Mouse (Mus musculus) thymus, postnatal 4 days (tissue): ENCODE measurements around the gene H6pd.

ENCODE experiments used
- DNase-seq: peaks from one replicate; pipeline ENCODE4 v3.0.0; 2021

Gene H6pd

GRCm38 (mm10) chr4:150019741-150020380 is 11.0 kb upstream of the H6pd start:
- no peak for DNase-seq

- peak; percentile 49 for DNase-seq
Observed at GRCm38 (mm10) chr4:150015436-150015835, 6.6 kb upstream of the H6pd start.

GRCm38 (mm10) chr4:150014378-150015091 is 5.7 kb upstream of the H6pd start:
- no peak for DNase-seq

- DNase-seq, result no peak
Observed at GRCm38 (mm10) chr4:150013805-150014204, 5.0 kb upstream of the H6pd start.

- no peak for DNase-seq
Observed at GRCm38 (mm10) chr4:150013186-150013690, 4.4 kb upstream of the H6pd start.

- DNase-seq, result peak; percentile 34
Observed at GRCm38 (mm10) chr4:150012322-150012723, 3.5 kb upstream of the H6pd start.

- DNase-seq, result peak; percentile 42
Observed at GRCm38 (mm10) chr4:150011564-150012321, 2.9 kb upstream of the H6pd start.

- DNase-seq, result peak; percentile 52
Observed at GRCm38 (mm10) chr4:150010054-150010730, 1.4 kb upstream of the H6pd start.

GRCm38 (mm10) chr4:150009587-150009930 is 736 bp upstream of the H6pd start:
- no peak for DNase-seq

GRCm38 (mm10) chr4:150008325-150008852 is 434 bp downstream of the H6pd start:
- peak; percentile 90 for DNase-seq

GRCm38 (mm10) chr4:150007444-150007843 is 1.4 kb downstream of the H6pd start:
- DNase-seq, result no peak

GRCm38 (mm10) chr4:150006991-150007390 is 1.8 kb downstream of the H6pd start:
- no peak for DNase-seq

- DNase-seq, result peak; percentile 48
Observed at GRCm38 (mm10) chr4:150006122-150006854, 2.5 kb downstream of the H6pd start.

- DNase-seq, result no peak
Observed at GRCm38 (mm10) chr4:150005231-150005630, 3.6 kb downstream of the H6pd start.

- no peak for DNase-seq
Observed at GRCm38 (mm10) chr4:150003641-150004040, 5.2 kb downstream of the H6pd start.

- no peak for DNase-seq
Observed at GRCm38 (mm10) chr4:150003021-150003580, 5.7 kb downstream of the H6pd start.

GRCm38 (mm10) chr4:150002021-150002528 is 6.7 kb downstream of the H6pd start:
- no peak for DNase-seq

- DNase-seq, result peak; percentile 64
Observed at GRCm38 (mm10) chr4:150001221-150001860, 7.5 kb downstream of the H6pd start.

- DNase-seq, result no peak
Observed at GRCm38 (mm10) chr4:149999931-150000555, 8.8 kb downstream of the H6pd start.

- no peak for DNase-seq
Observed at GRCm38 (mm10) chr4:149999510-149999900, 9.3 kb downstream of the H6pd start.
